Mouse (Mus musculus) forebrain, embryonic 13.5 days (tissue): Measurements from ENCODE around the gene Acox2. TPM values are rescaled to one million over a fixed set of nuclear protein-coding genes. Genes with fewer than 3 reads are reported as not detected.

Experiments
- ATAC-seq: fragments of 200-750 bp; cut with Nextera tagmentation; 2 replicates; pipeline ENCODE4 v1.8.0; 2017
- H3K27ac ChIP-seq: fragments of 300-500 bp; sonication (generic); 2 replicates; pipeline ENCODE4 v1.5.1; 2015; ENCODE audit warnings: inconsistent platforms, mild to moderate bottlenecking, moderate library complexity
- H3K27me3 ChIP-seq: fragments of 300-500 bp; sonication (generic); 2 replicates; pipeline ENCODE4 v1.6.1; 2015; ENCODE audit warnings: mild to moderate bottlenecking, inconsistent platforms
- H3K36me3 ChIP-seq: fragments of 300-500 bp; sonication (generic); 2 replicates; pipeline ENCODE4 v1.6.1; 2015; ENCODE audit warnings: mild to moderate bottlenecking, inconsistent platforms; ENCODE audit not compliant: poor library complexity, severe bottlenecking
- H3K4me1 ChIP-seq: fragments of 300-500 bp; sonication (generic); 2 replicates; pipeline ENCODE4 v1.6.1; 2015; ENCODE audit warnings: inconsistent platforms
- H3K4me2 ChIP-seq: fragments of 300-500 bp; sonication (generic); 2 replicates; pipeline ENCODE4 v1.6.1; 2015; ENCODE audit warnings: inconsistent platforms, mild to moderate bottlenecking, moderate library complexity
- H3K4me3 ChIP-seq: fragments of 300-500 bp; sonication (generic); 2 replicates; pipeline ENCODE4 v1.5.1; 2015; ENCODE audit warnings: mild to moderate bottlenecking, inconsistent platforms
- H3K9ac ChIP-seq: fragments of 300-500 bp; sonication (generic); 2 replicates; pipeline ENCODE4 v1.6.1; 2015; ENCODE audit warnings: mild to moderate bottlenecking, inconsistent platforms
- H3K9me3 ChIP-seq: fragments of 300-500 bp; sonication (generic); replicated peaks from 2 replicates; pipeline ENCODE4 v1.6.1; 2016; ENCODE audit warnings: inconsistent platforms
- WGBS: fragments of 180-500 bp; shearing (Covaris S2); methylation state at CpG from one replicate; pipeline ENCODE4 v1.1.7; 2015; 5-methylcytosine and 5-hydroxymethylcytosine counted together
- polyA plus RNA-seq: library from polyadenylated mRNA; unstranded; fragments of >200 nt; fragmentation: Nextera tagmentation; extraction: Ambion mirVana; gene quantifications from 2 replicates; pipeline ENCODE4 v1.2.1, GENCODE M21; 2015

Acox2 gene
- polyA plus RNA-seq, 1 experiment from 2014 or later, result not detected

DNA sequence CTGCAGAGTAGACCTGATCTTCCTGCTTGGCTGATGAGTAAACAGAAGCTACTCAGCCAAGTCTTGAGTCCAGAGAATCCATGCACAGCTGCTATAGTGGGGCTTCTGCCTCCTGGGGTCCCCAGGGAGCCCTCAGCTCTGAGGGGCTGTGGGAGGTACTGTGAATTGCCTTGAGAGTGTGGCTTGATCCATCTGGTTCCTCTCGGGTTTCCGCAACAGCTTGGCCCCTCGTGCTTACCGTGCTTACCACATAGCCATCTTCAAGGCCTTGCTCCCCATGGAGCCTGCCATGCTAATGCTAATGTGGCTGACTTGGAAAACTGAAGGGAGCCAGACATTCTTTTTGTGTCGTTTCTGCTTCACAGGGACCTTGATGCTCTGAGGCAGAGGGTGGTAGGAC lies 52.0 kb downstream of the Acox2 start:
- no peaks in the 10 kb centered on the region for H3K9me3 ChIP-seq
- 16% methylated on average over 5 of the region's 5 CpGs for WGBS
- no peak overlapping the region for H3K9ac ChIP-seq
- H3K36me3 ChIP-seq, result no peaks in the 10 kb centered on the region
- H3K4me2 ChIP-seq, result no peak overlapping the region
- H3K27ac ChIP-seq, result peak overlapping the region; percentile 54
- H3K4me3 ChIP-seq, result no peak overlapping the region
- peaks cover 15% of the 10 kb centered on the region for H3K4me1 ChIP-seq
- peak; percentile 70 for ATAC-seq
- H3K27me3 ChIP-seq, result no peaks in the 10 kb centered on the region

DNA sequence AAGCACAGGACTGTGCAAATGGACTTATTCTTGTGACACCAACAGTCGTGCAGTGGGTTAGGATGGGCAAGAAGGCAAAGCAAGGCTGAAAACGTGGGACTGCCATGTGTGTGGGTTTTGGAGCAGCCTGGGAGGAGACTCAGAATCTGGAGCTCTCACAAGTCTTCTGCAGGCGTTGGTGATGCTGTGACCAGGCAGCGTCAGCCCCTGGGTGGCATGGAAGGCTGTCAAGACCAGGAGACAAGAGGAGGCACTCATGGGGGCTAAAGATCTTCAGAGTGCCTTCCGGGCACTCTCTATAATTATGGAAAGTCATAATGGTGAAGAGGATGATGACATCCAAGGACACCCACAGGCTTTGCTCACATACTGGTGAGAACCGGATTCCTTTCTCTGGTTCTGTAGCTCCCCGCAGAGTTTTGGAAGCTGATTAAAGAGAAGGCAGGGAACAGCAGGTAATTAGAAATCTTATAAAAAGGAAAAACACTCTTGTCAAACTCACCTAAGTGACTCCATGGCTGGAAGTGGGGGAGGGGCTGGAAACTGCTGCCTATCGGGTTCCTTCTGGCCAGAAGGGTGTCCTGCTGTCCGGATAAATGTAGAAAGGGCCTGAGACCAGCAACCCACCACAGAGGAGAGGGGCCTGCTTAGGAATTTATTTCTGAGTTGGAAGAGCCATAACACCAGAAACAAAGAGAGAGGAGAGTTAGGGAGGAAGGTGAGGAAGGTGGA lies 52.8 kb downstream of the Acox2 start:
- ATAC-seq, result no peak
- Histone ChIP-seq H3K4me3 (no peak overlapping the region), H3K9me3 (no peaks in the 10 kb centered on the region), H3K27me3 (no peaks in the 10 kb centered on the region), H3K4me2 (no peak overlapping the region), H3K4me1 (peaks cover 15% of the 10 kb centered on the region), H3K9ac (no peak overlapping the region), H3K27ac (no peak overlapping the region), H3K36me3 (no peaks in the 10 kb centered on the region)
- 58% methylated on average over 9 of the region's 9 CpGs for WGBS

DNA sequence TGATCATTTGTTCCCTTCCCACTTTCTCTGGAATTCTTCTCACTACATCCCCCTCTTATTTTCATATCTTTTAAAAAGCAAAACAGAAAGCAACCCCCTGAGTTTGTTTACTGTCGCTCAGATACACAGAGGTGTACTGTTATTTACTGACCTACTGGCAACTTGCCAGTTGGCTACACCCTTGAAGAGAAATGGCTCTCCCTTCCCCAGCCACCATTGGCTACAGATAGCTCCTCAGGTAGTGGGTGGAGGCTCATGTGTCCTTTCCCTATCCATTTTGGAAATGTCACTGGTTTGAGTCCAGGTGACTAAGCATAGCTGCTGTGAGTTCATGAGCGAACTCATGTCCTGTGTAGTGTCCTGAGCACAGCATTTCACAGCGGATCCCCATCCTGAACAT lies 57.4 kb downstream of the Acox2 start:
- no peaks in the 10 kb centered on the region for H3K36me3 ChIP-seq
- no peaks in the 10 kb centered on the region for H3K27me3 ChIP-seq
- no peak overlapping the region for H3K4me3 ChIP-seq
- H3K9ac ChIP-seq, result no peak overlapping the region
- WGBS, result 72% methylated on average over 3 of the region's 3 CpGs
- ATAC-seq, result no peak
- H3K4me2 ChIP-seq, result no peak overlapping the region
- peaks cover 12% of the 10 kb centered on the region; the same call in 1 of the 2 replicates for H3K4me1 ChIP-seq
- H3K9me3 ChIP-seq, result no peaks in the 10 kb centered on the region
- H3K27ac ChIP-seq, result no peak overlapping the region

DNA sequence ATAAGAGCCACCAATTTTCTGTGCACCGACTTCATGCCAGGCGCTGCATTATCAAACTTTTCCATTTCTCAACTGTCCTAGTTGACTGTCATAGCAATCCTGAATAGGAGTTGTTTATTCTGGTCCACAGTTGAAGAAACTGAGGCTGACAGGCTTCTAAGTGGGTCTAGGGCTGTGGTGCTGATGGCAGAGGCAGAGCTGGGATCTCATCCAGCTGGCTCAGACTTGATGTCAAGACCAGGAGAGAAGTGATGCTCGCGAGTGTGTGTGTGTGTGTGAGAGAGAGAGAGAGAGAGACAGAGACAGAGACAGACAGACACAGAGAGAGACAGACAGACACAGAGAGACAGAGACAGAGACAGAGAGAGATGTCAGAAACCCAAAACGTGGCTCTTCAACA lies 58.4 kb downstream of the Acox2 start:
- Histone ChIP-seq H3K36me3 (no peaks in the 10 kb centered on the region), H3K9me3 (no peaks in the 10 kb centered on the region), H3K27ac (no peak overlapping the region), H3K27me3 (no peaks in the 10 kb centered on the region), H3K4me1 (0 out of 2 replicates have a peak, but pooled peaks cover 7% of the 10 kb centered on the region), H3K4me3 (no peak overlapping the region), H3K9ac (no peak overlapping the region), H3K4me2 (no peak overlapping the region)
- no peak for ATAC-seq
- 80% methylated on average over 5 of the region's 5 CpGs for WGBS

DNA sequence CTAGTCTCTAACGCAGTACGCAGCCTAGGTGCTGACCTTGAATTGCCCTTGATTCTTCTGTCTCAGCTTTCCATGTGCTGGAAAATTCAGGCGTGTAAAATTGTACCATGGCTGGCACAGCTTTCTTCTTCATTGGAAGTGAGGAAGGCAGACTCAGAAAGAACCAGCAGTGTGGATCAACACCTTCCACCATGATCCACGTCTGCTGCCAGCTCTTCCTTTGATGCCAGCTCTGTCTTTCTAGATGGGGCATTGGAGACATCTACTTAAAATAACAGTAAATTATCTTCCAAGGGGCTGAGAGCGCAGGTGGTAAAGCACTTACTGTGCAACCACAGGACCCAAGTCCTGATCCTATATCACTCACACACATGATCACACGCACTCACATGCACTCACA lies 66.4 kb downstream of the Acox2 start:
- Histone ChIP-seq H3K27ac (no peak overlapping the region), H3K9me3 (no peaks in the 10 kb centered on the region), H3K4me1 (no peaks in the 10 kb centered on the region), H3K4me3 (no peak overlapping the region), H3K9ac (no peak overlapping the region), H3K36me3 (no peaks in the 10 kb centered on the region), H3K27me3 (no peaks in the 10 kb centered on the region), H3K4me2 (no peak overlapping the region)
- 92% methylated on average over 6 of the region's 6 CpGs for WGBS
- ATAC-seq, result no peak

DNA sequence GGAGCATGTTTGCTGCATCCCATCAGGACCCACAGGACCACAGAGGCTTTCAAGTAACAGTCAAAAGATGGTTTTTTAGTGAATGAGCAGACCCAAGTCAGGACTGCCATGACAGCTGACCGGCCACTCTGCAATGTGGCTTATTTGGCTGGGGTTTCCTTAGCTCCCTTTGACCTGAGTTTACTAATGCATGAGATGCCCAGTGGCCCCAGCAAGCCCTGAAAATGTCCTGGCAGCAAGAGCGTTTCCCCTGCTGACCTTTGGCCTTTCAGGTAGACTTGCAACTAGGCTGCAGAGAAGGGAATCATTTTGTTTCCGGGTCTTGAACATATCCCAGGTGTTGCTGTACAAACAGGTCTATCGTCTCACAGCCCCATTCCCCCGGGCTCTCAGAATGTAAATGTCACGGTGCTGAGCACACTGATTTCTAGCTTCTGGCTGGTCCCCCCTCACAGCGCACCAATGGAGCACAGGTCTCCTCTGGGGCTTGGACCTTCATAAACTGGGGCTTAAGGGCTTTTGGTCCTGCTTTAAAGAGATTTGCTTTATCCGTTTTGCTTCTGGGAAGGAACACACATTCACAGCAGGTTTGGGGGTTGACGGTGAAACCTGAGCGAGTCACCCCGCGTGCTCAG lies 67.7 kb downstream of the Acox2 start:
- H3K9ac ChIP-seq, result no peak overlapping the region
- no peaks in the 10 kb centered on the region for H3K9me3 ChIP-seq
- H3K4me2 ChIP-seq, result no peak overlapping the region
- no peaks in the 10 kb centered on the region for H3K4me1 ChIP-seq
- H3K27ac ChIP-seq, result no peak overlapping the region
- ATAC-seq, result no peak
- H3K27me3 ChIP-seq, result no peaks in the 10 kb centered on the region
- WGBS, result 82% methylated on average over 12 of the region's 12 CpGs
- no peak overlapping the region for H3K4me3 ChIP-seq
- H3K36me3 ChIP-seq, result no peaks in the 10 kb centered on the region

DNA sequence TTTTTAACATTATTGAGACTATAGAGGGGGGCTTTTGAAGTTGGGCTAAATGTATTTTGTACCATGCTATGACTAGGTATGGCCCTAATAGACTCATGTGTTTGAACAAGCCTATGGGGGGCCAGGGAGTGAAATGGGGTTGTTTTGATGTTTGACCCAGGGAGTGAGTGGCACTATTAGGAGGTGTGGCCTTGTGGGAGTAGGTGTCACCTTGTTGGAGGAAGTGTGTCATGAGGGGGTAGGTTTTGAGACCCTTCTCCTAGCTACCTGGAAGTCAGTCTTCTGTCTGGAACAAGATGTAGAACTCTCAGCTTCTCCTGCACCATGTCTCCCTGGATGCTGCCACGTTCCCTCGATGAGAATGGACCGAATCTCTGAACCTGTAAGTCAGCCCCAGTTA lies 68.6 kb downstream of the Acox2 start:
- Histone ChIP-seq H3K4me3 (no peak overlapping the region), H3K27me3 (no peaks in the 10 kb centered on the region), H3K9ac (no peak overlapping the region), H3K4me1 (no peaks in the 10 kb centered on the region), H3K4me2 (no peak overlapping the region), H3K27ac (no peak overlapping the region), H3K9me3 (no peaks in the 10 kb centered on the region), H3K36me3 (no peaks in the 10 kb centered on the region)
- WGBS, result 93% methylated on average over 3 of the region's 3 CpGs
- no peak for ATAC-seq

DNA sequence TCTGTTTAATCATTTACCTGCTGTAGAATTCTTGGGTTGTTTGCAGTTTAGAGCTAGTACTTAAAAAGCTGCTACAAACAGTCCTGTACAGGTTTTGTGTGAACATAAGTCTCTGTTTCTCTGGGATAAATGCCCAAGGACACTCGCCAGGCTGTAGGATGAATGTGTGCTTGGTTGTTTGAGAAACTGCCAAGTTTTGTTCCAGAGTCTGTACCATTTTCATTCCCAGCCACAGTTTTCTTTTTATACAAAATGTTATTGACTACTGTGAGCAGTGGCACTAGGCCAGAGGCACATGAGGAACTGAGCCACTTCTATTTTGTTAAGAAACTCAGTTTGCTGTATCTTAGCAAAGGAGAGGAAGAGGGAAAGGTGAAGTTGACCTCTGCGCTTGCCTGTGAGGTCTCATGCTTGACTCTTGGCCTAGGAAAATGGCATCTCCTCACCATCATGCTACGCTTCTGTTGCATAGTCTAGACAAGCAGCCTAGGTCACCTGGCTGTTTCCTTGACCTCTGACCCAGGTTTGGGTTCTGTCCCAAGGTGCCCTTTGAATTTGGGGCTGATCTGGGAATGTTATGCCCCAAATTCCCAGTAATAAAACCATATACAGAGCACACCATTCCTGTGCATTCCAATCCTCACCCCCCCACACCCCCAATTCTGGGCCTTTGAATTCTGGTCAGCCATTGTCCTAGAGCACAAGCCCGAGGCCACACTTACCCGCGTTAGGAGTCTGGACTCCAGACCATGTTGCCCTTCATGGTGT lies 72.7 kb downstream of the Acox2 start:
- Histone ChIP-seq H3K9ac (no peak overlapping the region), H3K27me3 (no peaks in the 10 kb centered on the region), H3K4me3 (no peak overlapping the region), H3K4me2 (no peak overlapping the region), H3K4me1 (no peaks in the 10 kb centered on the region), H3K27ac (no peak overlapping the region), H3K36me3 (no peaks in the 10 kb centered on the region), H3K9me3 (no peaks in the 10 kb centered on the region)
- no peak for ATAC-seq
- WGBS, result 87% methylated on average over 6 of the region's 6 CpGs

DNA sequence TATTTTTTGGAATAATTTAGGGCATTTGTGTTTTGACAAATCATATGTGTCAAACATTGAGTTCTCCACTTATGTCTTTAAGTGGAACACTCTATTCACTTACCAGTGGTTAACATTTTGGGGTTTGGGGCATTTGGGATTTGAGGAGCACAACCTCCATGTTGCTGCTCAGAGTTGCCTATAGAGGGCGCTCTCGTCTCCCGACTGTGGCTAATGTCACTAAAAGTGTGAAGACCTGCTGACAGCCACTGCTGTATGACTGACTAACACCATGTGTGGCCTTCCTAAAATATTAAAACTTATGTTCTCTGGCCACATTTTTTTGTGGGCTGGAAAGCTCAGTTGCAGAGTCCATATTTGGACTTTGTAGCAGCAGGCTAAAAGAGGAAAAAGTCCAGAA lies 75.8 kb downstream of the Acox2 start:
- H3K27me3 ChIP-seq, result no peaks in the 10 kb centered on the region
- H3K4me1 ChIP-seq, result no peaks in the 10 kb centered on the region
- 59% methylated on average over 3 of the region's 3 CpGs for WGBS
- no peaks in the 10 kb centered on the region for H3K36me3 ChIP-seq
- no peaks in the 10 kb centered on the region for H3K9me3 ChIP-seq
- no peak overlapping the region for H3K27ac ChIP-seq
- H3K4me3 ChIP-seq, result no peak overlapping the region
- no peak overlapping the region for H3K9ac ChIP-seq
- H3K4me2 ChIP-seq, result no peak overlapping the region
- ATAC-seq, result no peak

DNA sequence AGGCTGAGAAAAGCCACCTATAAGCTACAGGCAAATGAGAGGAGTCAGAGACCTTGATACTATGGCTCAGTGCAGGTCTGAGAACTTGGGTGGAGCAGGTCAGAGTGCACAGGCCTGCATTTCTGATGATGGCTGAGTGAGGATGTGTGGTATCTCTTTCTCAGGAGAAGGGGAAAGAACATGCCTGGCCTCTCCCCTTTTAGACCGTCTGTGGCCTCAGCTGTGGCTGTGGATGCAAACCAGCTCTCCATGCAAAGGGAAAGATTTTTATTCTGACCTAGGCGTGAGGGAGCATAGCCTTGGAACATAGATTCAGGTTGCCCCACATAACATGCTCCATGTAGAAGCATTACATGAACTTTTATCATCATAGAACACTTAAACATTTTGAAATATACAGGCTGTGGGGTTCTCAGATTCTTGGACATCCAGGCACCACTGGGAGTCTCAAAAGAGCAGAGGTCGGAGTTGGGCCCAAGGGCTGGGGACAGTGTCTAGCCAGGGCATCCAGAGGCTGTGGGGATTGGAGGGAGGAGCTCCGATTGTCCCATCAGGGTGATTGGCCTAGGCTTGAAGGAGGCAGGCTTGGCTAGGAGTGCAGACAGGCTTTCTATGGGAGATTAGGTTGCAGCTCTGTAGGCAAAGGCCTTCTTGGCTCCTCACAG lies 78.7 kb downstream of the Acox2 start:
- H3K9ac ChIP-seq, result no peak overlapping the region; the same call in 1 of the 2 replicates
- no peak for ATAC-seq
- no peaks in the 10 kb centered on the region for H3K9me3 ChIP-seq
- H3K4me1 ChIP-seq, result no peaks in the 10 kb centered on the region
- no peaks in the 10 kb centered on the region for H3K27me3 ChIP-seq
- H3K27ac ChIP-seq, result no peak overlapping the region
- no peak overlapping the region for H3K4me2 ChIP-seq
- H3K36me3 ChIP-seq, result no peaks in the 10 kb centered on the region
- WGBS, result 81% methylated on average over 4 of the region's 4 CpGs
- H3K4me3 ChIP-seq, result no peak overlapping the region

DNA sequence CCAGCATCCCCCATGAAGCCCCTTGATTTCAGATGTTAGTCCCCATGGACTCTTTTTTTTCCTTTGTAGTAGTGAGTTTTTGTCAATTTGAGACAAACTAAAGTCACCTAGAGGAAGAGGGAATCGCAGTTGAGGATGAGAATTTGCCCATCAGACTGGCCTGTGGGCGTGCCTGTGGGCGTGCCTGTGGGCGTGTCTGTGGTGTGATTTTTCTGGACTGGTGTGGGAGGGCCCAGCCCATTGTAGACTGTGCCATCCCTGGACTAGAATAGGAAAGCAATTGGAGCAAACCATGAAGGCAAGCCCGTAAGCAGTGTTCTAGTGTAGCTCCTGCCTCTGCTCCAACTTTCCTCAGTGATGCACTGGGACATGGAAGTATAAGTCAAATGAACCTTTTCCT lies 82.9 kb downstream of the Acox2 start:
- no peak overlapping the region for H3K4me3 ChIP-seq
- H3K4me2 ChIP-seq, result no peak overlapping the region
- no peaks in the 10 kb centered on the region for H3K36me3 ChIP-seq
- 51% methylated on average over 5 of the region's 5 CpGs for WGBS
- peaks cover 13% of the 10 kb centered on the region for H3K4me1 ChIP-seq
- no peak overlapping the region for H3K27ac ChIP-seq
- no peaks in the 10 kb centered on the region for H3K27me3 ChIP-seq
- H3K9ac ChIP-seq, result no peak overlapping the region
- no peaks in the 10 kb centered on the region for H3K9me3 ChIP-seq
- ATAC-seq, result no peak
